Mouse (Mus musculus): ENCODE measurements at regions not wholly inside any gene's neighbourhood (a gene's known extent, or its start where the extent isn't known, plus 50 kb on each side); places are given as distances from the start of the nearest gene placed in this dataset.

GRCm38 (mm10) chr15:93161924-93162910, 112.8 kb downstream of the Gxylt1 start:
- TF ChIP-seq CTCF (IDR thresholded peaks at IDR 0.05; ENCODE audit: borderline replicate concordance, control insufficient read depth, extremely low read depth, insufficient read depth, low read length, poor library complexity): no peak
- TF ChIP-seq POLR2A (IDR thresholded peaks at IDR 0.05; ENCODE audit: control insufficient read depth, extremely low read depth, insufficient read depth, low read length, poor library complexity): no peak

All from thymus, adult 2 months (tissue).